Mouse (Mus musculus): Measurements from ENCODE around the gene Adamts7. TPM values are rescaled to one million over a fixed set of nuclear protein-coding genes. Genes with fewer than 3 reads are reported as not detected.
A peak's percentile ranks its signal among the peaks of the same experiment; 100 is the strongest.

Gene Adamts7
- polyA plus RNA-seq, 1 experiment from 2014 or later = 3.2 TPM

DNA sequence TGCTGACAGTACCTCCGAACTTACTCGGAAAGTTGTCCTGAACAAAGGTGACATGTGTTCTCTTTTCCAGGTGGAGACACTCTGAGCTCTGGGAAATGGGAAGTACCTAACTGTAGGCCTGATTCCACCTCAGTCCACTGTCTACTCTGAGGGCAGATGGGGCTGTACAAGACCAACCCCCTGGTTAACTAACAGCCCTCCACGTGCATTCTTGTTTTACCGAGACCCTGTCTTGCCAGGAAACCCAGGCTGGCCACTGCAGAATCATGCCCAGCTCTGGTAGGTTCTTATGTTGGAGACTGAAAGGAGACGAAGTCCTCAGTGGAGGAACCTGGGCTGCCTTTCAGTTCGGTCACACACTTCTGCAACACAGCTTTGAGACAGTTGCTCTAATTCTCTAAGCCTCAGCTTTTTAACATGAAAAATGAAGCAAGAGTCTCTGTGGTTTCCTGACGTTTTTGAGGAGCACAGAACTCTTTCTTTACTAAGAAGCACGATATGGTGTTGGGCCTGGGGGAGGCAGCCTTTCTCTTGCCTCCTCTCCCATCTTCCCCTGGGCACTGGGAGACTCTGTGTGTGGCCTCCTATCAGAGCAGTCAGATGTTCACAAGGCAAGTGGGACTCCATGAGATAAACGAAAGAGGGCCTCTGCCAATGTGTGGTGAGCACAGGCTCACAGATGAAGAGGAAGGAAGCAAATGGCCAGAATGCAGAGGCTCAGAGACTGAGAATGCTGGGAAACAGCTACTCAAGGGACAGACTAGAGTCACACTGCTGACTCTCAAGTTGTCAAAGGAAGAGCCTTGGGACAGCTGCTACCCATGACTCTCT is 74.6 kb downstream of the Adamts7 start:
- Histone ChIP-seq H3K27me3 (ENCODE audit: control insufficient read depth, insufficient read depth, low read length) (no peaks in the 10 kb centered on the region), H3K9me3 (ENCODE audit: control insufficient read depth, low read length) (no peaks in the 10 kb centered on the region), H3K4me1 (replicated peaks; ENCODE audit: control insufficient read depth, insufficient read depth) (no peaks in the 10 kb centered on the region), H3K36me3 (ENCODE audit: control insufficient read depth, insufficient read depth, low read length) (peaks cover 2% of the 10 kb centered on the region; the same call in 1 of the 2 replicates), H3K4me2 (replicated peaks; ENCODE audit: low read depth) (no peak overlapping the region), H3K4me3 (ENCODE audit: low read depth, low read length) (no peak overlapping the region), H3K9ac (ENCODE audit: low read length) (no peak overlapping the region), H3K27ac (replicated peaks) (no peak overlapping the region)
- TF ChIP-seq EP300 (optimal IDR thresholded peaks at IDR 0.05) (no peak), CTCF (IDR thresholded peaks at IDR 0.05; ENCODE audit: low read depth) (no peak)
- 71% methylated on average over 9 of the region's 9 CpGs for WGBS
- ATAC-seq (ENCODE audit: low FRiP score, low TSS enrichment) = no peak
- DNase-seq (ENCODE audit: low spot score) = no peak

DNA sequence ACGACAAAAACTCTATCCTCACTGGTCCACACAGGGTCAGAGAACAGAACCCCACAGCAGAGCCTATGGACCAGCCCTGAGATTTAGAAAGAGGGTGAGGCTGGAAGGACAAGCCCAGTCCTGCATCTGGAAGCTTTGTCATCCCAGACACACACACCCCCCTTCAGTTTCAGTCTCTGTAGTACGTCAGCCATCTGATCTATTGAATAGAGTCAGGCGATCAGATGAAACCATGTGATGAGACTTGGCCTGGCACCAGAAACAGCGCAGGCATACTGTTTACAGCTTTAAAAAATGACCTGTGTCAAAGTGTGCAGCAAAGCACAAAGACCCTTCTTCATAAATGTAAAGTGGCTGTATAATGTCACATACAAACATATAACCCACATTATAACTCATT is 77.7 kb downstream of the Adamts7 start:
- no peak overlapping the region for H3K27ac ChIP-seq (replicated peaks)
- H3K9ac ChIP-seq (ENCODE audit: low read length) = no peak overlapping the region
- peaks cover 4% of the 10 kb centered on the region; the same call in 1 of the 2 replicates for H3K36me3 ChIP-seq (ENCODE audit: control insufficient read depth, insufficient read depth, low read length)
- no peak overlapping the region for H3K4me2 ChIP-seq (replicated peaks; ENCODE audit: low read depth)
- TF ChIP-seq EP300 (optimal IDR thresholded peaks at IDR 0.05) (no peak), CTCF (IDR thresholded peaks at IDR 0.05; ENCODE audit: low read depth) (no peak)
- H3K4me3 ChIP-seq (ENCODE audit: low read depth, low read length) = no peak overlapping the region
- no peak for ATAC-seq (ENCODE audit: low FRiP score, low TSS enrichment)
- DNase-seq (ENCODE audit: low spot score) = no peak
- H3K27me3 ChIP-seq (ENCODE audit: control insufficient read depth, insufficient read depth, low read length) = no peaks in the 10 kb centered on the region
- no peaks in the 10 kb centered on the region for H3K4me1 ChIP-seq (replicated peaks; ENCODE audit: control insufficient read depth, insufficient read depth)
- no peaks in the 10 kb centered on the region for H3K9me3 ChIP-seq (ENCODE audit: control insufficient read depth, low read length)
- WGBS = 43% methylated on average over 4 of the region's 4 CpGs

DNA sequence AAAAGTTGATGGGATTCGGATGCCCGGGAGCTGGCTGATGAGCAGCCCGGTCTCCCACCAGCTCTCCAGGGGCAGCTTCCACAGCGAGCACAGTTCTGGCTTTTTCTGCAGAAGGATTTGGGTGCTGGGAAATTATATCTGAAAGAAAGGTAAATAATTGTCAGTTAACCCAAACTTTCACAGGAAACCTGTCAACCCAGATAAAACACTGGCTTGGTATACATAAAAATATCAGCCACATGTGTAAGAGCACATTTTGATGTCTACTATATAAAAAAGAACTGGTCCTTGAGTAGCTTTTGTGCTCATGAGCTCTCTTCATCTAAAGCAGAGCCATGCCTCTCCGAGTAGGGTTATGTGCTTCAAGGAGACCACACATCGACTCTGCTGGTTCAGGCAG is 78.2 kb downstream of the Adamts7 start:
- no peak overlapping the region for H3K27ac ChIP-seq (replicated peaks)
- WGBS = 59% methylated on average over 6 of the region's 6 CpGs
- H3K9ac ChIP-seq (ENCODE audit: low read length) = no peak overlapping the region
- peaks cover 4% of the 10 kb centered on the region; the same call in 1 of the 2 replicates for H3K36me3 ChIP-seq (ENCODE audit: control insufficient read depth, insufficient read depth, low read length)
- no peaks in the 10 kb centered on the region for H3K4me1 ChIP-seq (replicated peaks; ENCODE audit: control insufficient read depth, insufficient read depth)
- H3K9me3 ChIP-seq (ENCODE audit: control insufficient read depth, low read length) = no peaks in the 10 kb centered on the region
- no peak overlapping the region for H3K4me2 ChIP-seq (replicated peaks; ENCODE audit: low read depth)
- H3K4me3 ChIP-seq (ENCODE audit: low read depth, low read length) = no peak overlapping the region
- TF ChIP-seq CTCF (IDR thresholded peaks at IDR 0.05; ENCODE audit: low read depth) = no peak
- TF ChIP-seq EP300 (optimal IDR thresholded peaks at IDR 0.05) = no peak
- DNase-seq (ENCODE audit: low spot score) = no peak
- no peak for ATAC-seq (ENCODE audit: low FRiP score, low TSS enrichment)
- H3K27me3 ChIP-seq (ENCODE audit: control insufficient read depth, insufficient read depth, low read length) = no peaks in the 10 kb centered on the region

DNA sequence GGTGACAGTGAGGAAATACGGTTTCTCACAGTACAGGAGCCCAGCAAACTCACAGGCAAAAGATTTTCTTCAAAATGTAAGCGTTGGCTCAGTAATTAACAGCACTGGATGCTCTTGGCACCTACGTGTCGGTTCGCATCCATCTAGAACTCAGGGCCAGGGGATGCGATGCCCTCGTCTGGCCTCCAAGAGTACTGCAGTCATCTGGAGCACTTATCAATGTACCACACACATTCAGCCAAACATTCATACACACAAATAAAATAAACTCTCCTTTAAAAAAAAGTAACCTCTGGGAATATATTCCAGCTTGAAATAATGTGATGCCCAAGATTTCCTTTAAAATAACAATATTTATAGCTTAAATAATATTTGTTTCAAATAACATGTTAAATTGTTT is 78.7 kb downstream of the Adamts7 start:
- Histone ChIP-seq H3K4me3 (ENCODE audit: low read depth, low read length) (no peak overlapping the region), H3K27ac (replicated peaks) (no peak overlapping the region), H3K9ac (ENCODE audit: low read length) (no peak overlapping the region), H3K4me1 (replicated peaks; ENCODE audit: control insufficient read depth, insufficient read depth) (no peaks in the 10 kb centered on the region), H3K4me2 (replicated peaks; ENCODE audit: low read depth) (no peak overlapping the region), H3K27me3 (ENCODE audit: control insufficient read depth, insufficient read depth, low read length) (no peaks in the 10 kb centered on the region), H3K36me3 (ENCODE audit: control insufficient read depth, insufficient read depth, low read length) (peaks cover 5% of the 10 kb centered on the region), H3K9me3 (ENCODE audit: control insufficient read depth, low read length) (no peaks in the 10 kb centered on the region)
- ATAC-seq (ENCODE audit: low FRiP score, low TSS enrichment) (no peak), DNase-seq (ENCODE audit: low spot score) (no peak)
- 68% methylated on average over 7 of the region's 7 CpGs for WGBS
- TF ChIP-seq EP300 (optimal IDR thresholded peaks at IDR 0.05) (no peak), CTCF (IDR thresholded peaks at IDR 0.05; ENCODE audit: low read depth) (peak; percentile 67)

DNA sequence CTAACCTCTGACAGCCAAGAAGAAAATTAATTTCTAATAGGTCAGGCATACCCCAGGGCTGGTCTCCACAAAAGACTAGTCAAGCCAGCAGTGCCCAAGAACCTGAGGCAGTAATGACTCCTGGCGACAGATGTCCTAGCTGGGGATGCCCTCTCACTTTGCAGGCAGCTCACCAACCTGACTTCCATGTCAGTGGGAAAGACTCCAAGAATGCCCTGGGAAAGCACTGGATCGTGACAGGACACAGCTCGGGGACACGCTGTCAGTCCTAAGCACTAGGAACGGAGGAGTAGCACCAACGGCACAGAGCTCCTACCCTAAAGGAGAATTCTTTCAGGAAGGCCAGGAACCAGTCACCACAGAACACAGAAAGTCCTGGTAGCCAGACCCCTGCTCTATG is 79.4 kb downstream of the Adamts7 start:
- WGBS = 84% methylated on average over 6 of the region's 6 CpGs
- H3K27ac ChIP-seq (replicated peaks) = no peak overlapping the region

DNA sequence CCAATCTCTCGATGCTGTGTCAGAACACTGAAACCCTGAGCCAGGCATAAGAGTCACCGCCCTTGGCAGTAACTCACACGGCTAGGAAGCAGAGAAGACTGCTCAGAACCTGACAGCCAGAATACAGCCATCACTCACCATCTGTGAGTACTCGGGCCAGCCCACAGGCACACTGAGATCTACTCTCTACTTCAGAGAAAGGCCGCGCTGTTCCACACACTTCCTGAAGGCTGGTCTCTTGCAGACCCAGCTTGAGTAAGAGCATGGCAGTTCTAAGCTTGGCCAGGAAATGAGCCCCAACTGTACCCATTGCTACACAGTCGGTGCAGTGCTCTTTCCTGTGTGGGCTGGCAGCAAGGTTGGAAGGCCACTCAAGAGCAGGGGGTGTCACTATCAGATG is 80.0 kb downstream of the Adamts7 start:
- Histone ChIP-seq H3K9me3 (ENCODE audit: control insufficient read depth, low read length) (no peaks in the 10 kb centered on the region), H3K36me3 (ENCODE audit: control insufficient read depth, insufficient read depth, low read length) (peaks cover 13% of the 10 kb centered on the region), H3K4me1 (replicated peaks; ENCODE audit: control insufficient read depth, insufficient read depth) (no peaks in the 10 kb centered on the region), H3K4me3 (ENCODE audit: low read depth, low read length) (no peak overlapping the region), H3K27ac (replicated peaks) (no peak overlapping the region; the same call in 1 of the 2 replicates), H3K9ac (ENCODE audit: low read length) (no peak overlapping the region), H3K4me2 (replicated peaks; ENCODE audit: low read depth) (no peak overlapping the region), H3K27me3 (ENCODE audit: control insufficient read depth, insufficient read depth, low read length) (no peaks in the 10 kb centered on the region)
- TF ChIP-seq CTCF (IDR thresholded peaks at IDR 0.05; ENCODE audit: low read depth) (no peak), EP300 (optimal IDR thresholded peaks at IDR 0.05) (no peak)
- WGBS = 70% methylated on average over 7 of the region's 7 CpGs
- DNase-seq (ENCODE audit: low spot score) = no peak
- 0 out of 2 replicates have a peak, but pooled peaks have one; percentile 22 for ATAC-seq (ENCODE audit: low FRiP score, low TSS enrichment)

More for the DNA sequence above, 79.4 kb downstream of the Adamts7 start:
- no peaks in the 10 kb centered on the region for H3K4me1 ChIP-seq (replicated peaks; ENCODE audit: control insufficient read depth, insufficient read depth)
- no peak for DNase-seq (ENCODE audit: low spot score)
- no peak overlapping the region for H3K4me3 ChIP-seq (ENCODE audit: low read depth, low read length)
- no peak for ATAC-seq (ENCODE audit: low FRiP score, low TSS enrichment)
- no peaks in the 10 kb centered on the region for H3K9me3 ChIP-seq (ENCODE audit: control insufficient read depth, low read length)
- no peak for TF ChIP-seq CTCF (IDR thresholded peaks at IDR 0.05; ENCODE audit: low read depth)
- TF ChIP-seq EP300 (optimal IDR thresholded peaks at IDR 0.05) = no peak
- no peak overlapping the region for H3K9ac ChIP-seq (ENCODE audit: low read length)
- no peaks in the 10 kb centered on the region for H3K27me3 ChIP-seq (ENCODE audit: control insufficient read depth, insufficient read depth, low read length)
- H3K4me2 ChIP-seq (replicated peaks; ENCODE audit: low read depth) = no peak overlapping the region
- H3K36me3 ChIP-seq (ENCODE audit: control insufficient read depth, insufficient read depth, low read length) = peaks cover 12% of the 10 kb centered on the region
